Mouse (Mus musculus): ENCODE measurements around the gene St3gal3. TPM values are rescaled to one million over a fixed set of nuclear protein-coding genes. Genes with fewer than 3 reads are reported as not detected.
A peak's percentile ranks its signal among the peaks of the same experiment; 100 is the strongest.

St3gal3 gene
- polyA plus RNA-seq, 1 experiment from 2014 or later, result 9.6 TPM

GRCm38 (mm10) chr4:118041145-118041544 lies 93.6 kb downstream of the St3gal3 start:
- WGBS, result 39% methylated on average over 9 of the region's 9 CpGs
- H3K4me1 ChIP-seq, result peaks cover 44% of the 10 kb centered on the region
- no peaks in the 10 kb centered on the region for H3K9me3 ChIP-seq
- no peak overlapping the region for H3K4me3 ChIP-seq
- no peak overlapping the region for H3K9ac ChIP-seq
- no peak for ATAC-seq (ENCODE audit: insufficient number of reproducible peaks, low FRiP score, low TSS enrichment, low read depth)
- H3K27ac ChIP-seq, result no peak overlapping the region; the same call in 1 of the 2 replicates
- no peaks in the 10 kb centered on the region for H3K27me3 ChIP-seq
- H3K36me3 ChIP-seq, result no peaks in the 10 kb centered on the region
- H3K4me2 ChIP-seq, result no peak overlapping the region

GRCm38 (mm10) chr4:118040650-118041049 lies 94.1 kb downstream of the St3gal3 start:
- Histone ChIP-seq H3K27ac (no peak overlapping the region; the same call in 1 of the 2 replicates), H3K4me1 (peaks cover 44% of the 10 kb centered on the region), H3K9ac (no peak overlapping the region), H3K9me3 (no peaks in the 10 kb centered on the region), H3K36me3 (no peaks in the 10 kb centered on the region), H3K4me3 (no peak overlapping the region), H3K4me2 (no peak overlapping the region), H3K27me3 (no peaks in the 10 kb centered on the region)
- WGBS, result 33% methylated on average over 4 of the region's 4 CpGs
- peak; percentile 31; the same call in 1 of the 2 replicates for ATAC-seq (ENCODE audit: insufficient number of reproducible peaks, low FRiP score, low TSS enrichment, low read depth)

- no peaks in the 10 kb centered on the region for H3K27me3 ChIP-seq
- H3K4me2 ChIP-seq, result no peak overlapping the region
- no peak overlapping the region for H3K27ac ChIP-seq
- no peaks in the 10 kb centered on the region for H3K9me3 ChIP-seq
- 83% methylated on average over 5 of the region's 5 CpGs for WGBS
- H3K4me1 ChIP-seq, result peaks cover 44% of the 10 kb centered on the region
- no peaks in the 10 kb centered on the region for H3K36me3 ChIP-seq
- H3K9ac ChIP-seq, result no peak overlapping the region
- H3K4me3 ChIP-seq, result no peak overlapping the region
- ATAC-seq (ENCODE audit: insufficient number of reproducible peaks, low FRiP score, low TSS enrichment, low read depth), result no peak
Measured at GRCm38 (mm10) chr4:118039964-118040363, 94.8 kb downstream of the St3gal3 start.

GRCm38 (mm10) chr4:118038023-118038422 lies 96.7 kb downstream of the St3gal3 start:
- no peak overlapping the region for H3K4me3 ChIP-seq
- no peaks in the 10 kb centered on the region for H3K36me3 ChIP-seq
- H3K9ac ChIP-seq, result no peak overlapping the region
- H3K27me3 ChIP-seq, result no peaks in the 10 kb centered on the region
- no peaks in the 10 kb centered on the region for H3K9me3 ChIP-seq
- WGBS, result 47% methylated on average over 1 of the region's 1 CpGs
- ATAC-seq (ENCODE audit: insufficient number of reproducible peaks, low FRiP score, low TSS enrichment, low read depth), result no peak
- peaks cover 28% of the 10 kb centered on the region for H3K4me1 ChIP-seq
- no peak overlapping the region for H3K4me2 ChIP-seq
- no peak overlapping the region for H3K27ac ChIP-seq

- no peaks in the 10 kb centered on the region for H3K36me3 ChIP-seq
- H3K27ac ChIP-seq, result peak overlapping the region; percentile 27
- no peak overlapping the region for H3K9ac ChIP-seq
- 32% methylated on average over 5 of the region's 5 CpGs for WGBS
- no peak overlapping the region for H3K4me2 ChIP-seq
- H3K27me3 ChIP-seq, result no peaks in the 10 kb centered on the region
- H3K4me3 ChIP-seq, result no peak overlapping the region
- no peaks in the 10 kb centered on the region for H3K9me3 ChIP-seq
- ATAC-seq (ENCODE audit: insufficient number of reproducible peaks, low FRiP score, low TSS enrichment, low read depth), result no peak
- peaks cover 24% of the 10 kb centered on the region for H3K4me1 ChIP-seq
Measured at GRCm38 (mm10) chr4:118037406-118037805, 97.3 kb downstream of the St3gal3 start.

GRCm38 (mm10) chr4:118036531-118036930 lies 98.2 kb downstream of the St3gal3 start:
- no peak overlapping the region for H3K27ac ChIP-seq
- H3K36me3 ChIP-seq, result no peaks in the 10 kb centered on the region
- H3K4me2 ChIP-seq, result no peak overlapping the region
- WGBS, result 81% methylated on average over 4 of the region's 4 CpGs
- no peaks in the 10 kb centered on the region for H3K27me3 ChIP-seq
- H3K4me3 ChIP-seq, result no peak overlapping the region
- no peaks in the 10 kb centered on the region for H3K9me3 ChIP-seq
- ATAC-seq (ENCODE audit: insufficient number of reproducible peaks, low FRiP score, low TSS enrichment, low read depth), result no peak
- peaks cover 24% of the 10 kb centered on the region for H3K4me1 ChIP-seq
- no peak overlapping the region for H3K9ac ChIP-seq

GRCm38 (mm10) chr4:118035090-118035489 lies 99.6 kb downstream of the St3gal3 start:
- no peak for ATAC-seq (ENCODE audit: insufficient number of reproducible peaks, low FRiP score, low TSS enrichment, low read depth)
- no peaks in the 10 kb centered on the region for H3K36me3 ChIP-seq
- no peak overlapping the region for H3K4me3 ChIP-seq
- H3K4me2 ChIP-seq, result no peak overlapping the region
- H3K4me1 ChIP-seq, result peaks cover 20% of the 10 kb centered on the region
- H3K9me3 ChIP-seq, result no peaks in the 10 kb centered on the region
- no peak overlapping the region for H3K27ac ChIP-seq
- 88% methylated on average over 2 of the region's 2 CpGs for WGBS
- no peaks in the 10 kb centered on the region for H3K27me3 ChIP-seq
- H3K9ac ChIP-seq, result no peak overlapping the region

- Histone ChIP-seq H3K27ac (no peak overlapping the region), H3K9ac (no peak overlapping the region), H3K4me3 (no peak overlapping the region), H3K4me2 (no peak overlapping the region), H3K4me1 (peaks cover 25% of the 10 kb centered on the region), H3K9me3 (no peaks in the 10 kb centered on the region), H3K27me3 (no peaks in the 10 kb centered on the region), H3K36me3 (no peaks in the 10 kb centered on the region)
- 79% methylated on average over 5 of the region's 5 CpGs for WGBS
- ATAC-seq (ENCODE audit: insufficient number of reproducible peaks, low FRiP score, low TSS enrichment, low read depth), result no peak
Measured at GRCm38 (mm10) chr4:118033026-118033425, 101.7 kb downstream of the St3gal3 start.

GRCm38 (mm10) chr4:118031776-118032170 lies 102.9 kb downstream of the St3gal3 start:
- 80% methylated on average over 7 of the region's 7 CpGs for WGBS
- H3K4me1 ChIP-seq, result peaks cover 18% of the 10 kb centered on the region
- no peak overlapping the region for H3K9ac ChIP-seq
- no peak overlapping the region for H3K27ac ChIP-seq
- no peak overlapping the region for H3K4me2 ChIP-seq
- H3K4me3 ChIP-seq, result no peak overlapping the region
- H3K36me3 ChIP-seq, result no peaks in the 10 kb centered on the region
- no peaks in the 10 kb centered on the region for H3K9me3 ChIP-seq
- H3K27me3 ChIP-seq, result no peaks in the 10 kb centered on the region
- no peak for ATAC-seq (ENCODE audit: insufficient number of reproducible peaks, low FRiP score, low TSS enrichment, low read depth)

GRCm38 (mm10) chr4:118031132-118031775 lies 103.5 kb downstream of the St3gal3 start:
- ATAC-seq (ENCODE audit: insufficient number of reproducible peaks, low FRiP score, low TSS enrichment, low read depth), result no peak
- H3K27ac ChIP-seq, result no peak overlapping the region
- 55% methylated on average over 6 of the region's 6 CpGs for WGBS

GRCm38 (mm10) chr4:118030330-118030729 lies 104.4 kb downstream of the St3gal3 start:
- ATAC-seq (ENCODE audit: insufficient number of reproducible peaks, low FRiP score, low TSS enrichment, low read depth), result no peak
- H3K9me3 ChIP-seq, result no peaks in the 10 kb centered on the region

More at GRCm38 (mm10) chr4:118031132-118031775, 103.5 kb downstream of the St3gal3 start:
- H3K27me3 ChIP-seq, result no peaks in the 10 kb centered on the region
- no peak overlapping the region for H3K4me3 ChIP-seq
- H3K4me1 ChIP-seq, result peaks cover 18% of the 10 kb centered on the region
- no peaks in the 10 kb centered on the region for H3K36me3 ChIP-seq
- no peaks in the 10 kb centered on the region for H3K9me3 ChIP-seq
- no peak overlapping the region for H3K4me2 ChIP-seq
- no peak overlapping the region for H3K9ac ChIP-seq

GRCm38 (mm10) chr4:118029892-118030291 lies 104.8 kb downstream of the St3gal3 start:
- H3K4me1 ChIP-seq, result peaks cover 18% of the 10 kb centered on the region
- 0 out of 2 replicates have a peak overlapping the region, but pooled peaks have one; percentile 17 for H3K27ac ChIP-seq
- H3K9me3 ChIP-seq, result no peaks in the 10 kb centered on the region
- H3K27me3 ChIP-seq, result no peaks in the 10 kb centered on the region
- no peak overlapping the region for H3K4me3 ChIP-seq
- H3K36me3 ChIP-seq, result no peaks in the 10 kb centered on the region
- no peak overlapping the region for H3K9ac ChIP-seq
- H3K4me2 ChIP-seq, result no peak overlapping the region
- 45% methylated on average over 6 of the region's 6 CpGs for WGBS
- ATAC-seq (ENCODE audit: insufficient number of reproducible peaks, low FRiP score, low TSS enrichment, low read depth), result no peak

More at GRCm38 (mm10) chr4:118030330-118030729, 104.4 kb downstream of the St3gal3 start:
- 0 out of 2 replicates have a peak overlapping the region, but pooled peaks have one; percentile 17 for H3K27ac ChIP-seq
- H3K36me3 ChIP-seq, result no peaks in the 10 kb centered on the region
- H3K9ac ChIP-seq, result no peak overlapping the region
- no peaks in the 10 kb centered on the region for H3K27me3 ChIP-seq
- peaks cover 18% of the 10 kb centered on the region for H3K4me1 ChIP-seq
- 42% methylated on average over 5 of the region's 5 CpGs for WGBS
- no peak overlapping the region for H3K4me3 ChIP-seq
- no peak overlapping the region for H3K4me2 ChIP-seq
